ENCODE assay signal across 14 mouse cellular contexts in genomic region chr8:107466642-107467041, GRCm38 (mm10). TPM values are rescaled to one million over a fixed set of nuclear protein-coding genes. Genes with fewer than 3 reads are reported as not detected.
A peak's percentile ranks its signal among the peaks of the same experiment; 100 is the strongest.
DNase-seq lines count a peak whose midpoint lies in the region; ATAC-seq and TF ChIP-seq lines count a peak whose summit lies in the region.
"Had no signal": no experiment of that assay in that cellular context is flagged by ENCODE, and none has a peak within 500 bp of the region (broad histone marks: within the 10 kb centered on the region; RNA-seq: fewer than 3 reads in every experiment).

No protein-coding gene starts in this region.

- intact Hi-C loops in gastrocnemius, postnatal 36 days (cut with DNase I), result no loop called here

- H3K4me3 ChIP-seq in kidney, postnatal 0 days (replicated peaks; ENCODE audit: low read depth, low read length), result no peak overlapping the region
- H3K4me3 ChIP-seq in embryonic facial prominence, embryonic 12.5 days, result no peak overlapping the region
- H3K4me3 ChIP-seq in liver, postnatal 0 days (ENCODE audit: low read depth, low read length), result no peak overlapping the region
- H3K4me3 ChIP-seq: erythroblast, embryonic 14.5 days; midbrain, embryonic 10.5 days had no signal

- no peaks in the 10 kb centered on the region for H3K4me1 ChIP-seq in kidney, postnatal 0 days (replicated peaks; ENCODE audit: insufficient read depth, low read length)
- peaks cover 25% of the 10 kb centered on the region for H3K4me1 ChIP-seq in embryonic facial prominence, embryonic 12.5 days
- no peaks in the 10 kb centered on the region for H3K4me1 ChIP-seq in liver, postnatal 0 days (ENCODE audit: insufficient read depth)

- no peak for ATAC-seq in kidney, postnatal 0 days (replicated peaks; ENCODE audit: low FRiP score, low read depth)
- no peak for ATAC-seq in embryonic facial prominence, embryonic 12.5 days (ENCODE audit: insufficient number of reproducible peaks, insufficient read depth, low FRiP score, low TSS enrichment)
- 0 out of 2 replicates have a peak, but pooled peaks have one; percentile 33 for ATAC-seq in liver, postnatal 0 days
- ATAC-seq: activated CD4-positive, CD25-positive, alpha-beta regulatory T cell, adult 4 months had no signal

- no peak overlapping the region for H3K9ac ChIP-seq in kidney, postnatal 0 days (ENCODE audit: low read depth, low read length)
- no peak overlapping the region for H3K9ac ChIP-seq in embryonic facial prominence, embryonic 12.5 days
- H3K9ac ChIP-seq in liver, postnatal 0 days (replicated peaks), result no peak overlapping the region

- H3K9me3 ChIP-seq in kidney, postnatal 0 days (replicated peaks; ENCODE audit: low read length), result no peaks in the 10 kb centered on the region
- no peaks in the 10 kb centered on the region for H3K9me3 ChIP-seq in embryonic facial prominence, embryonic 12.5 days
- H3K9me3 ChIP-seq in liver, postnatal 0 days (ENCODE audit: low read length), result no peaks in the 10 kb centered on the region
- H3K9me3 ChIP-seq: midbrain, embryonic 10.5 days had no signal

- no peak overlapping the region for H3K4me2 ChIP-seq in kidney, postnatal 0 days (ENCODE audit: low read length)
- no peak overlapping the region for H3K4me2 ChIP-seq in embryonic facial prominence, embryonic 12.5 days (replicated peaks)
- no peak overlapping the region for H3K4me2 ChIP-seq in liver, postnatal 0 days (ENCODE audit: low read depth, low read length)
- H3K4me2 ChIP-seq: heart, embryonic 11.5 days had no signal

- no peak for TF ChIP-seq EP300 in liver, postnatal 0 days (IDR thresholded peaks at IDR 0.05; ENCODE audit: low read depth)

- H3K27me3 ChIP-seq in kidney, postnatal 0 days (ENCODE audit: insufficient read depth, low read length), result no peaks in the 10 kb centered on the region
- H3K27me3 ChIP-seq in embryonic facial prominence, embryonic 12.5 days, result no peaks in the 10 kb centered on the region
- no peaks in the 10 kb centered on the region for H3K27me3 ChIP-seq in liver, postnatal 0 days (ENCODE audit: insufficient read depth, low read length)

- 93% methylated on average over 5 of the region's 5 CpGs for WGBS in kidney, postnatal 0 days
- 88% methylated on average over 5 of the region's 5 CpGs for WGBS in embryonic facial prominence, embryonic 12.5 days
- 73% methylated on average over 5 of the region's 5 CpGs for WGBS in liver, postnatal 0 days (ENCODE audit: insufficient replicate concordance)

- no peak overlapping the region for H3K27ac ChIP-seq in kidney, postnatal 0 days
- H3K27ac ChIP-seq in embryonic facial prominence, embryonic 12.5 days, result peak overlapping the region; percentile 50; the same call in 1 of the 2 replicates
- no peak overlapping the region for H3K27ac ChIP-seq in liver, postnatal 0 days (ENCODE audit: low read depth)
- H3K27ac ChIP-seq: midbrain, embryonic 10.5 days had no signal

- no peak for DNase-seq in kidney, postnatal 0 days (ENCODE audit: low spot score)
- no peak for DNase-seq in kidney, adult 18-20 months
- peak; percentile 78 for DNase-seq in ES-CJ7 (ENCODE audit: low read depth, low spot score)
- peak; percentile 27 for DNase-seq in liver, postnatal 0 days
- DNase-seq in thymus, postnatal 0 days (ENCODE audit: low spot score), result no peak
- no peak for DNase-seq in gastrocnemius, postnatal 36 days
- DNase-seq in kidney, postnatal 4 days, result no peak
- DNase-seq: cerebellum, postnatal 14 days; spleen, adult 18-20 months had no signal

- peak; percentile 40; the same call in 1 of the 2 replicates for TF ChIP-seq CTCF in kidney, postnatal 0 days (IDR thresholded peaks at IDR 0.05; ENCODE audit: low read depth)
- TF ChIP-seq CTCF in liver, postnatal 0 days (IDR thresholded peaks at IDR 0.05; ENCODE audit: low read depth), result peak; percentile 49

- peaks cover 17% of the 10 kb centered on the region for H3K36me3 ChIP-seq in kidney, postnatal 0 days (ENCODE audit: insufficient read depth, low read length)
- H3K36me3 ChIP-seq in embryonic facial prominence, embryonic 12.5 days, result peaks cover 15% of the 10 kb centered on the region
- peaks cover 42% of the 10 kb centered on the region for H3K36me3 ChIP-seq in liver, postnatal 0 days (replicated peaks; ENCODE audit: insufficient read depth, low read length)

RNA-seq across cellular contexts. Expression of gene Wwp2, which starts 30.5 kb away (rescaled TPM):
- polyA plus RNA-seq in kidney, postnatal 0 days (2015; fragmentation: Nextera tagmentation; extraction: Ambion mirVana), result 38.9 and 46.8 TPM in 2 replicates
- 160 and 181 TPM in 2 replicates for polyA plus RNA-seq in embryonic facial prominence, embryonic 12.5 days (2016; fragmentation: Nextera tagmentation; extraction: Ambion mirVana)
- polyA plus RNA-seq in liver, postnatal 0 days (2015; fragmentation: Nextera tagmentation; extraction: Ambion mirVana), result 26.2 and 29.1 TPM in 2 replicates
- 65.1 and 75.2 TPM in 2 replicates for polyA plus RNA-seq in thymus, postnatal 0 days (2015; fragmentation: Nextera tagmentation; extraction: Ambion mirVana)
- total RNA-seq in gastrocnemius, postnatal 36 days (2021), result 10 to 100 TPM; 13.1 to 17.1 TPM

RNA-seq across cellular contexts. Expression of gene Nob1, which starts 41.8 kb away (rescaled TPM):
- polyA plus RNA-seq in kidney, postnatal 0 days (2015; fragmentation: Nextera tagmentation; extraction: Ambion mirVana), result 47.5 and 50.0 TPM in 2 replicates
- polyA plus RNA-seq in embryonic facial prominence, embryonic 12.5 days (2016; fragmentation: Nextera tagmentation; extraction: Ambion mirVana), result 96.9 and 98.8 TPM in 2 replicates
- polyA plus RNA-seq in liver, postnatal 0 days (2015; fragmentation: Nextera tagmentation; extraction: Ambion mirVana), result 17.0 and 18.4 TPM in 2 replicates
- polyA plus RNA-seq in thymus, postnatal 0 days (2015; fragmentation: Nextera tagmentation; extraction: Ambion mirVana), result 59.8 and 73.2 TPM in 2 replicates
- total RNA-seq in gastrocnemius, postnatal 36 days (2021), result 10 to 100 TPM; 17.6 to 22.5 TPM

Comparison
In these comparisons a context has a peak if more than half of its experiments do, and no peak if none do; other contexts are left out.
1. DNase-seq: peak in ES-CJ7 (single experiment) and liver, postnatal 0 days (single experiment); none in kidney, postnatal 0 days (single experiment), kidney, adult 18-20 months (single experiment), thymus, postnatal 0 days (single experiment), gastrocnemius, postnatal 36 days (0 of 2) and kidney, postnatal 4 days (0 of 2).